Mouse (Mus musculus): ENCODE measurements around the gene Lzts2.

The Lzts2 gene

GRCm38 (mm10) chr19:45049523-45049922, 35.3 kb downstream of the Lzts2 start:
- no peak for DNase-seq (ENCODE audit: low read depth, low spot score)

DNA sequence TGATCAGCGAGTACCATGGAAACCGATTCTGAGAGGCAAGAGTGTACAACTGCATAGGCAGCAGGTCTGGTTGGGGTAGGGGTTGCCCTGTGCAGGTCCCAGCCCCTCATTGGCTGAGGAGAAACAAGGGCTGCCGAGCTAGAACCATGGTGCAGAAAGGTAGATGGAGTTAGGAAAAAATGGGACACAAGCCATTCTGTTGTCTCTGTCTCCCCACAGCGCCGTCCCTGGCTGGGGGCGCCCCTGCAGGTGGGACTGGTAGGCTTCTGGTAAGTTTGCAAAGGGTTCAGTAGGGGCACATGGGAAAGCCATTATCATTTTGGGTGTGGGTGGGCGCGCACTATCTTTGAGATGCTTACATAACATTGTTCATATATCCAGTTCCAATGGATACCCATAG, 39.2 kb downstream of the Lzts2 start:
- DNase-seq (ENCODE audit: low read depth, low spot score): no peak

GRCm38 (mm10) chr19:45054892-45055690, 40.9 kb downstream of the Lzts2 start:
- DNase-seq (ENCODE audit: low read depth, low spot score): no peak

DNA sequence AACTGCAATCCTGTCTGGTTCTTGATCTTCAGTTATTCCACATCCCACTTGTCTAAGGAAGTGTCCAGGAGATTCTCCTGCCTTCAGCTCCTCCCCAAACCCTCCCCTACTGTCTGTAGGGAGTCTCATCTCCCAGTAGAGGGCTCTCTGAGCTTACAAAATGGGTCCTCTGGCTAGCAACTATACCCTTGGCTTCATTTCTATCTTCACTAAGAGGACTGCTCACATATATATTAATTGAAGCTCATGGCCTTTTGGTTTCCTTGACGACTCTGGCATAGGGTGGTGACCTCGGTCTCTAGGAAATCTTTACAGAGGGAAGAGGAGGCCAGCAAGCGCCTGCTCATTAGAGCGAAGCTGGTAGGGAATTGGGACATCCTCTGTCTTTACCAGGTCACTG, 42.1 kb downstream of the Lzts2 start:
- DNase-seq (ENCODE audit: low read depth, low spot score): peak; percentile 58

DNA sequence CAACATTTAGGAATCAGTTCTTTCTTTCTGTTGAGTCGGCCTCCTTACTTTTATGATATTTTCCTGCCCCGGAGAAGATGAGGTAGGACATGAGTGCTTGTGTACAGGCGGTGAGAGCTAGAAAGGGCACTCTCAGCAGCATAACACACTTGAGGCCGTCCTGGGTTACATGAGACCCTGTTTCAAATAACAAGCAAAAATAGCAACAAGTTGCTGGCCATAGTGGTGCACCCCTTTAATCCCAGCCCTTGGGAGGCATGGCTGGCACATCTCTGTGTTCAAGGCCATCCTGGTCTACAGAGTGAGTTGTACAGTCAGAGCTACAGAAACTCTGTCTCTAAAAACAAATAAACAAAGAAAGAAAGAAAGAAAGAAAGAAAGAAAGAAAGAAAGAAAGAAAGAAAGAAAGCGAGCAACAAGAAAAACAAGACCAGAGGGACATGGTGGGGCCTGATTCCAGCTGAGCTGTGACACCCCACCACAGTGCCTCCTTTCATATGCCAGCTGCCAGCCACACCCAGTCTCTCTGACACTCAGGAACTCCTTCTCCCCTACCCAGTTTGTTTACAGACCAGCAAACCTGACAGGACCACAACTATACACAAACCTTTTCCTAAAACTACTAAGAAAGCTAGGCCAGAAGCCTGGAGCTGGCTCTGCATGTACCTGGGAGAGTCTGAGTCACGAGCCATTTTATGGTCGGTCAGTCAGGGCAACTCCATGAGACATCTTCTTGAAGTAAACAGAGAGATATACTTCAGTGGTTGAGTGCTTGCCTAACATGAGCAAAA, 42.9 kb downstream of the Lzts2 start:
- no peak for DNase-seq (ENCODE audit: low read depth, low spot score)

DNA sequence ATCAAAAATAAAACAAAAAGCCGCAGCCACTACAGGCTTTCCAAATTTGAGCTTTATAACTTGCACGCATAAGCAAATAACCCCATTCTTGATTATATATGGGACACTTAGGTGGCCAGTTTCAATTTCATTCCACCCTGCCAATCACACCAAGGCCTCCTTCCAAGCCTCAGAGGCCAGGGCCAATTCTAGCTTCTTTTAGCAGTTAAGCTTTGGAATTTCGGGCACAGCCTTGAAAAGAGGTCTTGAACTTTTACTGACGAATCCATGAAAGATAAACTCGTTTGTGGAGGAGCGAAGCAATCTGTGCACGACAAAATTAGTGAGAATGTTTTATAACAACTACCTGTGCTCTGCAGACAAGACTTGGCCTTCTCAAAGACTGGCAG, 43.5 kb downstream of the Lzts2 start:
- no peak for DNase-seq (ENCODE audit: low read depth, low spot score)

DNA sequence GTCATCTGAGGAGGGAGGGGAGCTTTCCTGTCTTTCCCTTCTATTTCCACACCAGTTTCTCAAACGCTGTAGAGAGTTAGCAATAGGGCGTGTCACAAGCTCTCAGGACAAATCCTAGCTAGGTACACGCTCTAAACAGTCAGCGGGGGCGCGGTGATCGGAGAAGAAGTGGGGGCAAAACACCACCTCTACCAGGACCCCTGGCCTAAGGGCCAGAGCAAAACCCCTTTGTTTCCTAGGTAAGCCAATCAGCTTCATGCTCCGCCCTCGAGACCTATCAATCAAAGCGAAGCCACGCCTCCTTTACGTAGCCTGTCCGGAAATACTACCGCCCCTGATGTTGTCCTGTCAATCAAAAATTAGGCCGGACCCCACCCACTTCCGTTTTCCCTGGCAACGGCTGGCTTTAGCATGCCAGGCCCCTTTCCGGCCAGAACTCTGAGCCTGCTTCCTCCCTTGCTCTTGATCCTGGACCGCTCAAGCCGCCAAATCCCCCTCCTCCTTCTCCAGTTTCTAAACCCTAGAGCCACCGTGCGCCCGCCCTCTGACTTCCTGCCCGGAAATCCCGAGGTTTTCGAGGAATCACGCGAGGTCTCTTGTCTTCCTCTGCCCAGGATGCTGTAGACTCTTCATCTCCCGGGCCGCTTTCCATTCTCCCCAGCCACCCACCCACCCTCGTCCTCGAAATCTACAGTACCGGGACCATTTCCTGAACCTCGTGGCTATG, 44.1 kb downstream of the Lzts2 start:
- peak; percentile 98 for DNase-seq (ENCODE audit: low read depth, low spot score)

- no peak for DNase-seq (ENCODE audit: low read depth, low spot score)
Observed at GRCm38 (mm10) chr19:45058841-45059240, 44.6 kb downstream of the Lzts2 start.

DNA sequence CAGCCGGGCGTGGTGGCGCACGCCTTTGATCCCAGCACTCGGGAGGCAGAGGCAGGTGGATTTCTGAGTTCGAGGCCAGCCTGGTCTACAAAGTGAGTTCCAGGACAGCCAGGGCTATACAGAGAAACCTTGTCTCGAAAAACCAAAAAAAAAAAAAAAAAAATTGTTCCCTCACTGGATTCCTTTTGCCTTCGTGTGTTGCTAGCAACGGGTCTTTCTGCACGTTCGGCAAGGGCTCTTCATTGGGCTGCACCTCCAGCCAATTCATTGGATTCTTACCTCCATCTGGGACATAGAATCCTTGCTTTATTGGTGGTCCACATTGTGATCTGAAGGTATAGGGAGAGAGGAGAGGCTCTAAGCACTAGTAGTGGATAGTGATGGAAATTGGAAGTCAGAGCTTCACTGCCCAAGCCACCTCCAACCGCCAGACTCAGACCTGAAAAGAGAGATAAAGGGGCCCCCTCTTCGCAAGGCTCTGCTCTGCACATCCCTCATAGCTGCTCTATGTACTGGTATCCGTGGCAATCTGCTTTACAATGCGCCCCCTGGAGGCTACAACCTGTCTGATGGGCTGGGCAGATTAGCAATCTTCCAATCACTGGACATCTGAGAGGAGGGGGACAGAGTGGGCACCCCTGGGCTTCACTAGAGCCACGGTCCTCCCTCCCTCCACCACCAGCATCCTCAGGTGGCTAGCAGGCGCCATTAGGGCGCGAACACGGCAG, 49.5 kb downstream of the Lzts2 start:
- peak; percentile 62 for DNase-seq (ENCODE audit: low read depth, low spot score)

GRCm38 (mm10) chr19:45065226-45065625, 51.0 kb downstream of the Lzts2 start:
- no peak for DNase-seq (ENCODE audit: low read depth, low spot score)

DNA sequence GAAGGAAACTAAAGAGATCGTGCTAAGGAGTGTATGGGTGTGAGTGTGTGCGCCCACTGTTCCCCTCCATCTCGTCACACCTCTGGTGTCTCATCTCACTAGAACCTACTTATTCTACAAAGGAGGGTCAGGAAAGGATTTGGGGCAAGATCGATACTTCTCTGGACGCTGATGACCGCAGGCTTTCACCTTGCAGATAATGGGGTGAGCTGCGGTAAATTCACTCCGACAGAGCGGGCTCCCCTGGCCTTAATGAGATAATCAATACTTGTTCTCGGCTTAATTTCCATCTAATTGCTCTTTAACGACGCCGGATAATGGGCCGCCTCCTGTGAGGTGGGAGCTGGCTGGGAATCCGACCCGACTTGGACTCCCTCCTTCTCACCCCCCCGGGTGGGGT, 53.0 kb downstream of the Lzts2 start:
- no peak for DNase-seq (ENCODE audit: low read depth, low spot score)

DNA sequence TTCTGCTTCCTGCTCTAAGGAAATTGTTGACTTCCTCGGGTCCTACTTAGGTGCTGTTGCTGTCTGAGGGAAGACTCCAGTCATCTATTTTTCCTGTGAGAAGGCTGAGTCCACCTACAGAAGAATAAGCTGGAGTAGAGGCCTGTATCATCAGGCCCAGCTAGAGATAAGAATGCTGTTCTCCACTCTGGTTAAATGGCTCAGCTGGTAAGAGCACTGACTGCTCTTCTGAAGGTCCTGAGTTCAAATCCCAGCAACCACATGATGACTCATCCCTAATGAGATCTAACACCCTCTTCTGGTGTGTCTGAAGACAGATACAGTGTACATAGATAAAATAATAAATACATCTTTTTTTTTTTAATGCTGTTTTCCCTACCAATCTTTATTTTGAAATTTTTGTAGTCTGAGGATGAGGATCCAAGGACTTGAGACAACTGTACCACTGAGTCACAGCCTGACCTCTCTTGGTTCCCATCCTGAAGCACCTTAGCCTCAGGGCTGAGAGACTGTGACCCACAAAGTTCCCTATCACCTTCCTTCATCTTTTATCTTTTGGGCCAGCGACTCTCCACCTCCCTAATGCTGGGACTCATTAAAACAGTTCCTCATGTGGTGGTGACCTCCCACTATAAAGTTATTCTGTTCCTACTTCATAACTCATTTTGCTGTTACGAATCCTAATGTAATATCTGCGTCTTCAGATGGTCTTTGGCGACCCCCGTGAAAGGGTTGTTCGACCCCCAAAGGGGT, 53.7 kb downstream of the Lzts2 start:
- DNase-seq (ENCODE audit: low read depth, low spot score): no peak

DNA sequence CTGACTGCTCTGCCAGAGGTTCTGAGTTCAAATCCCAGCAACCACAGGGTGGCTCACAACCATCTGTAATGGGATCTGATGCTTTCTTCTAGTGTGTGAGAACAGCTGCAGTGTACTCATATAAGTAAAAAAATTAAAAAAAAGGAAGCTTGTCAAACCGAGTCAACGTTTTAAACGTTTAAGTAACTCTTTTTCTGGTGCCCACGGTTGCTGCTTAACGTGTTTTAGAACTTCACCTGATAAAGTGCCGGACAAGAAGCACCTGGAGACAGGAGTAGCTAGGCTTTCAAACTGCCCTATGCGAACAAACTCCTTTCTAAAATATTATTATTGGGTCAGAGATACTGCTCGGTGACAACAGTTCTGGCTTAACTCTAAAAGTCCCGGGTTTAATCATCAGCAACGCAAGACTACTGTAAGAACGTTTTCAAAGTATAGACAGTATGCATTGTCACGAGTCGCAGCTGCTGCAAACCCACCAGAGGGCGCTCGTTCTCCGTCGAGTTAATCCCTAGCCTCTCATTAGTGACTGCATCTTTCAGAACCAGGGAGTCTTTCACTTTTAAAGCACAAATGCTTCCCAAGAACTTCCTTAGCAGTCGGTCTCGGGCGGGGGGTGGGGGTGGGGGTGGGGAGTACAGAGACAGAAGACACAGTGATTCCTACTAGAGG, 59.8 kb downstream of the Lzts2 start:
- DNase-seq (ENCODE audit: low read depth, low spot score): peak; percentile 86

DNA sequence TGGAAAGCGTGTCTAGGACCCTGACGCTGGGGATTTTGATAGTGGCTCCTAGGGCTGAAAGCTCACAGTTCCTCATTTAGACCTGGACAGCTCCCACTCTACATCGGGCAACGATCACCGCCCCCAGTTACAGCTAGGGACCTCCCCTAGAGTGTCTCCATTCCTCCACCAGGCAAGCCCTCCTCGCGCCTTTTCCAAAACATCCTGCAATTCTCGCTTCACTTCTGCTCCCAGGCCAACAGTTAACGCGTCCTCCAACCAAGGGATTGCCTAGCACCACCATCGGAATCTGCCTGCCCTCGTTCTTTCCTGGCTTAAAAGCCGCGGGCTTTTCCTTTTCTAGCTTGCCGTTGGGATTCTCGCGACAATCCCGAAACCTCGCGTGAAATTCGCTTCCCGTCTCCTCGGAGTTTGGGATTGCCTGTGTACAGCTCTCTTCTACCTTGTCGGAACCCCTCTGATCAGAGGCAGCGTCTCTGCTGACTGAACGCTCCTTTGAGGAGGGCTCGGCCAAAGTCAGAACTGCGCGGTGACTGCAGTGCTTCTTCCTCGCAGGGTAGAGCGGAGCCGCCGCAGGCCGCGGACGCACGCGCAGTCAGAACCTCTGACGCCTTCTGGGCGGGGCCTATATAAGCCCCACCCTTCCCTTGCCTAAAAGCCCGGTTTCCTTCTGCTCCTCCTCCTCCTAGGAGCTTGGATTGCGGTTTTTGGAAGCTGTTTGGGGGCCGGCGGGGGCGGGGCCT, 60.5 kb downstream of the Lzts2 start, which contains the start of gene Kazald1:
Kazald1 (plus strand) TSS at position 662 of the 743 bp plus-strand sequence.
- peak; percentile 94 for DNase-seq (ENCODE audit: low read depth, low spot score)

DNA sequence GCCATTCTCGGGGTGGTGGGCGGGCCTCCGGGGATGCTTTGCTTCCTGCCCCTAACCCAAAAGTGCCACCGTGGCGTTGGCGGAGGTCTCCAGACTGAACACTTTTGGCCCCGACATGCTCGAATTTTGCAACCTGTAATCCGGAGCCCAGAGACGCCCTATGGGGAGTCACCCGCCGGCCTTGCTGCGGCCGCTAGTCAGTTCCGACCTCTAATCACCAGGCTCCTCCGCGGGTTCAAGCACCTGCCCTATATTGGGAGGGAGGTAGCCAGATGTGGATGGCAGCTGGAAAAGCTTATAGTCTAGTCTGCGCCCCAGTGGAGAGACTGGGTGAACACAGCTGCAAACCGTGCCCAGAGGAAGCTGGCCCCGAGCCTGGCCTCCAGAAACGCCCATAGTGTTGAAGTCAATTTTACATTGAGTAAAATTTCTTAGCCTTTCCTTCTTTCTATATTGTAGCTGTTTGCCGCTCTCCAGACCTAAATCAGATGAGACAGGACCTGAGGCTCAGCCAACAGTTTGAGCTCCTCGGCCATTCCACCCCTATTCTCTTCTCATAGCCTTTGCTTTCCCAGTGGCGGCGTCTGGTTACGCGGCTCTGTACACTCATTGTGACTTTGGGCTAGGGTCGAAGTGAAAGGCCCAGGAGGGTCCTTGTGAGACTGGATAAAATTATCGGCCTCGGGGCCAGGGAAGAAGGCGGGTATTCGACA, 61.3 kb downstream of the Lzts2 start:
- DNase-seq (ENCODE audit: low read depth, low spot score): peak; percentile 88

DNA sequence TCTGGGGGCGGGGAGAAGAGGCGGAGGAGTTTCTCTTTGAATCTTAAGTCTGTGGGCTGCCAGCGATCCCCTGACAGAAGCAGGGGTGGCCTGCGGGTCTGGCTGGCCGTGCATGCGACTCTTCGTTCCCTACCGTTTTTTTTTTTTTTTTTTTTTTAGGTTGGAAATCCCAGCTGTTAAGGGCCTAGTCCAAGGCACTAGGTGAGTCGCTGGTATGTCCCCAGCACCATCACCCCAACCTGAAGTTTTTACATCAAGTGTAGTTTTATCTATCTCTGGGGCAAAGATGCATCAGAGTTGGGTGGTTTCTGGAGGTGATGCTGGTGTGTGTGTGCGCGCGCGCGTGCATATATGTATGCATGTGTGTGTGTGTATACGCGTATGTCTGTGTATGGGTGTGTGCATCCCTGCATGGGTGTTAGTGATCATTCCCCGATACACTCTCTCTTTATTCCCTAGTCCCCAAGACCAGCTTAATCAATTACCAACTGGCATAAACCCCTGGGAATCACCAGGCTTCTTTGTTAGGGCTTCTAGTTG, 61.9 kb downstream of the Lzts2 start:
- DNase-seq (ENCODE audit: low read depth, low spot score): peak; percentile 64

Data from A20 (cell line).